Mouse (Mus musculus) kidney, adult 10 weeks (tissue): ENCODE measurements around the gene Flna. TPM values are rescaled to one million over a fixed set of nuclear protein-coding genes. Genes with fewer than 3 reads are reported as not detected.

ENCODE experiments used
- polyA plus RNA-seq: library from polyadenylated mRNA; stranded (reverse); fragments of 350-450 nt; fragmentation: Illumina TruSeq; extraction: RNeasy Lipid Tissue Mini Kit (QIAGEN cat#74804); gene quantifications from one replicate; pipeline ENCODE4 v1.2.3, GENCODE M21; 2014; ENCODE audit warnings: low read depth, low replicate concordance

The Flna gene
- 14.1 TPM for polyA plus RNA-seq

GRCm38 (mm10) chrX:74249615-74250014 lies at the start of gene Flna:
Gene Flna (minus strand): TSS chrX:74249820.

GRCm38 (mm10) chrX:74296538-74297448 lies 47.2 kb upstream of the Flna start, which contains the start of gene Atp6ap1:
Gene Atp6ap1 (plus strand): TSS chrX:74297097.

GRCm38 (mm10) chrX:74281732-74282394 lies 32.2 kb upstream of the Flna start, which contains the start of the genes Taz and Dnase1l1:
Gene Taz (plus strand): TSS chrX:74281912.
Gene Dnase1l1 (minus strand): TSS chrX:74282337.

GRCm38 (mm10) chrX:74270062-74270901 lies 20.7 kb upstream of the Flna start, which contains the start of gene Rpl10:
Gene Rpl10 (plus strand): TSS chrX:74270812.

GRCm38 (mm10) chrX:74254153-74254887 lies 4.7 kb upstream of the Flna start, which contains the start of gene Emd:
Gene Emd (plus strand): TSS chrX:74254687.

GRCm38 (mm10) chrX:74176959-74177358 lies 72.7 kb downstream of the Flna start, which contains the start of gene Tktl1:
Gene Tktl1 (plus strand): TSS chrX:74177259.

Other genes with a start within 250 kb of the Flna start
- 37.3 TPM for gene Irak1, start 225.9 kb downstream of the Flna start, polyA plus RNA-seq
- not detected for gene Opn1mw, start 122.4 kb downstream of the Flna start, polyA plus RNA-seq
- 18.0 TPM for gene Mecp2, start 114.5 kb downstream of the Flna start, polyA plus RNA-seq
- not detected for gene Tex28, start 82.0 kb downstream of the Flna start, polyA plus RNA-seq
- gene Tktl1, start 72.6 kb downstream of the Flna start, polyA plus RNA-seq: not detected
- gene Emd, start 4.9 kb upstream of the Flna start, polyA plus RNA-seq: 34.6 TPM
- 1,026 TPM for gene Rpl10, start 21.0 kb upstream of the Flna start, polyA plus RNA-seq
- gene Taz, start 32.1 kb upstream of the Flna start, polyA plus RNA-seq: 37.2 TPM
- gene Dnase1l1, start 32.5 kb upstream of the Flna start, polyA plus RNA-seq: 17.5 TPM
- gene Atp6ap1, start 47.3 kb upstream of the Flna start, polyA plus RNA-seq: 252 TPM
- 120 TPM for gene Gdi1, start 55.2 kb upstream of the Flna start, polyA plus RNA-seq
- 23.5 TPM for gene Fam50a, start 63.2 kb upstream of the Flna start, polyA plus RNA-seq
- gene Plxna3, start 79.2 kb upstream of the Flna start, polyA plus RNA-seq: 0.12 TPM
- 13.5 TPM for gene Lage3, start 103.8 kb upstream of the Flna start, polyA plus RNA-seq
- 43.2 TPM for gene Ubl4a, start 123.4 kb upstream of the Flna start, polyA plus RNA-seq
- gene Slc10a3, start 123.5 kb upstream of the Flna start, polyA plus RNA-seq: 6.3 TPM
- gene Fam3a, start 143.5 kb upstream of the Flna start, polyA plus RNA-seq: 8.2 TPM
- 30.2 TPM for gene Ikbkg, start 143.5 kb upstream of the Flna start, polyA plus RNA-seq
- 9.0 TPM for gene G6pdx, start 179.4 kb upstream of the Flna start, polyA plus RNA-seq
- gene Gm6880, start 231.6 kb upstream of the Flna start, polyA plus RNA-seq: not detected